Mouse (Mus musculus) frontal cortex, postnatal 10 days (tissue): ENCODE results near the gene Rbck1.
A peak's percentile ranks its signal among the peaks of the same experiment; 100 is the strongest.
"Not testable (repeated sequence)": the region's sequence is repeated elsewhere in the genome, so short reads cannot be mapped to it uniquely, and the experiment has no call there.

Experiments
- DNase-seq, 2 experiments: peaks; one replicate each; pipeline ENCODE4 v3.0.0; 2022; ENCODE audit warnings: low spot score in 2 of 2, mixed read lengths in 1 of 2

Rbck1 gene

GRCm38 (mm10) chr2:152294541-152294940, 37.9 kb downstream of the Rbck1 start:
- DNase-seq: no peak

GRCm38 (mm10) chr2:152293727-152294475, 38.6 kb downstream of the Rbck1 start, which contains the start of gene Tbc1d20:
TSS of gene Tbc1d20 (plus strand) at chr2:152293828.
- peak; percentile 79 to 88 for DNase-seq

GRCm38 (mm10) chr2:152293179-152293726, 39.2 kb downstream of the Rbck1 start:
- DNase-seq: no peak

GRCm38 (mm10) chr2:152292475-152292874, 40.0 kb downstream of the Rbck1 start:
- no peak for DNase-seq

- not testable (repeated sequence) for DNase-seq
Observed at GRCm38 (mm10) chr2:152289623-152290022, 42.8 kb downstream of the Rbck1 start.

- no peak for DNase-seq
Observed at GRCm38 (mm10) chr2:152288046-152288445, 44.4 kb downstream of the Rbck1 start.

GRCm38 (mm10) chr2:152287560-152287959, 44.9 kb downstream of the Rbck1 start:
- no peak for DNase-seq

GRCm38 (mm10) chr2:152281407-152281806, 51.0 kb downstream of the Rbck1 start:
- DNase-seq: no peak

- DNase-seq: no peak
Observed at GRCm38 (mm10) chr2:152273639-152274038, 58.8 kb downstream of the Rbck1 start.
